Mouse (Mus musculus): ENCODE data around the gene Nhsl1. TPM values are rescaled to one million over a fixed set of nuclear protein-coding genes. Genes with fewer than 3 reads are reported as not detected.

Gene Nhsl1
- total and polyA plus RNA-seq, 3 experiments, result not detected

DNA sequence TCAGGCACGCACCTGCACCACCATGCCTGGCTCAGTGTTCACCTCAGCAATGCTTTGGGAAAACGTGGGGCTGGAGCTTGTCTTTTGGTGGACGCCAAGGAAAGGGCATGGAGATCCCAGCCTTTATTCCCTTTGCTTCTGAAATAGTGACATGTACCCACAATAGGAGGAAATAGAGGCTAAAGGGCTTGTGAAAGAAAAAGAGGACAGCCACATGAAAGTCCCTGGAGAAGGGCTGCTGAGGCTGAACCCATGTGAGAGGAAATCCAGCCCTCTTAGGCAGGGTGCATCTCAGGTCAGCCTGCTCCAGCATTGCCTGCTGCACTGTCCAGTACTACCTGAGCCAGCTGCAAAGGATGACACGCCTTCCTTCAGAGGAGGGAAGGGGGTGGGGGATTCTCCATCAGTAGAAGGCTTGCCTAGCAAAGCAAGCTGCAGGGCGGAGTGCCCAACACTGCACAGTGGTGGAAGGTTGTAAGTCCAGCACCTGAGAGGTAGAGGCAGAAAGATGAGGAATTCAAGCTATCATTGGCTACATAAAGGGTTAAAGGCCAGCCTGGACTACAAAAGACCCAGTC lies 9.6 kb downstream of the Nhsl1 start:
- H3K9ac ChIP-seq (ENCODE audit: control insufficient read depth, low read depth, low read length, poor library complexity, severe bottlenecking), result no peak overlapping the region
- DNase-seq (ENCODE audit: low read depth, low spot score), result no peak
- H3K27me3 ChIP-seq (ENCODE audit: control insufficient read depth in 1 of 2, insufficient read depth in 2 of 2, low read length in 2 of 2), result no peaks in the 10 kb centered on the region
- H3K4me3 ChIP-seq (ENCODE audit: control insufficient read depth in 1 of 2, insufficient read depth in 1 of 2, low read depth in 2 of 2, low read length in 2 of 2), result no peak overlapping the region
- H3K4me1 ChIP-seq (ENCODE audit: control insufficient read depth in 1 of 2, insufficient read depth in 2 of 2, low read length in 2 of 2), result no peaks in the 10 kb centered on the region
- no peaks in the 10 kb centered on the region for H3K79me2 ChIP-seq (ENCODE audit: control insufficient read depth, insufficient read depth, low read length, poor library complexity)
- TF ChIP-seq CHD1 (IDR thresholded peaks at IDR 0.05; ENCODE audit: low read depth, low read length) (no peak), E2F4 (IDR thresholded peaks at IDR 0.05; ENCODE audit: borderline replicate concordance, low read depth, low read length) (no peak), USF1 (IDR thresholded peaks at IDR 0.05; ENCODE audit: low read depth, low read length) (no peak), ELF1 (IDR thresholded peaks at IDR 0.05; ENCODE audit: low read depth, low read length) (no peak)
- H3K27ac ChIP-seq (ENCODE audit: control insufficient read depth, low read depth, low read length), result no peak overlapping the region
- H3K36me3 ChIP-seq (ENCODE audit: control insufficient read depth in 1 of 2, insufficient read depth in 2 of 2, low read length in 2 of 2), result no peaks in the 10 kb centered on the region
- no peaks in the 10 kb centered on the region for H3K9me3 ChIP-seq (replicated peaks; ENCODE audit: insufficient read depth, low read length)

DNA sequence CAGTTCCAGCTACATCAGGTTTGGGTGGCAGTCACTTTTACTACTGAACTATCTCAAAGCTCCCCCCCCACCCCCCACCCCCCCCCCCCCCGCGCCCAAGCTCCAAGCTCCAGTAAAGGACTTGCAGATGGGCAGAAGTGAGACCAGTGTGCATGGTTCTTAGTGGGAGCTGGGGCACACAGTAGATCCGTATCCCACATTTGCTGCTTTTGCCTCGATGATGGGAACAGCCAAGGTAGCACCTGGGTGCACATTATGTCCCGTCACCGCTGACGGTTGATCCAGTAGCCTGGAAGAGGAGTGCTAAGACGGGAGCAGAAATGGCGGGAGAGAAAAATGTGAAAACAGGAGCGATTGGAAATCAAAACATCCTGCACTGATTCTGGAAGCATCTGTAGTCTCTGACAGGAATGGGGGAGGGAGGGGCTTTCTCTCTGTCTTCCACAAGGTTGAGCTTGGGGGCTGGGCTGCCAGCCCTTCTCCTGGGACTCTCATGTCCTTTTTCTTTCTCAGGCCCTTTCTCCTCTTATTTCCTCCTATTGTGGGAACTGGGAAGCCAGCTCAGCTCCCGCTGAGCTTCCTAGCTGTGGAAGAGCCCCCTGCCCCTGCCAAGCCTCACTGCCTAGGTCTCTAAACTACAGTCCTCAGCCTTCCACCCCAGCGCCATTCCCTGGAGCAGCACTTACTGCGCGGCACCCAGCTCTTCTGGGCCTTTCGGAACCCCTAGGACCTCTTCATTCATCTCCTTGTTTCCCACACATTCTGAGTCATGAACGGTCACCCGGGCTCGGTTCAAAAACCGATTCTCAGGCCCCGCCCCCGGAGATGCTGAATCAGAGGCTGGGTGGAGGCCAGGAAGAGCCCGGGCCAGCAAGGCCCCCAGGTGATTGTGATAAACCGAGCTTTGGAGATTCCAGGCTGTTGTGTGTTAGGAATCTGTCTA lies 10.6 kb downstream of the Nhsl1 start:
- Histone ChIP-seq H3K79me2 (ENCODE audit: control insufficient read depth, insufficient read depth, low read length, poor library complexity) (no peaks in the 10 kb centered on the region), H3K9me3 (replicated peaks; ENCODE audit: insufficient read depth, low read length) (no peaks in the 10 kb centered on the region), H3K4me1 (ENCODE audit: control insufficient read depth in 1 of 2, insufficient read depth in 2 of 2, low read length in 2 of 2) (no peaks in the 10 kb centered on the region), H3K27ac (ENCODE audit: control insufficient read depth, low read depth, low read length) (no peak overlapping the region), H3K9ac (ENCODE audit: control insufficient read depth, low read depth, low read length, poor library complexity, severe bottlenecking) (no peak overlapping the region), H3K4me3 (ENCODE audit: control insufficient read depth in 1 of 2, insufficient read depth in 1 of 2, low read depth in 2 of 2, low read length in 2 of 2) (no peak overlapping the region), H3K27me3 (ENCODE audit: control insufficient read depth in 1 of 2, insufficient read depth in 2 of 2, low read length in 2 of 2) (no peaks in the 10 kb centered on the region), H3K36me3 (ENCODE audit: control insufficient read depth in 1 of 2, insufficient read depth in 2 of 2, low read length in 2 of 2) (no peaks in the 10 kb centered on the region)
- no peak for DNase-seq (ENCODE audit: low read depth, low spot score)
- no peak for TF ChIP-seq MAZ (IDR thresholded peaks at IDR 0.05; ENCODE audit: low read depth, low read length)

DNA sequence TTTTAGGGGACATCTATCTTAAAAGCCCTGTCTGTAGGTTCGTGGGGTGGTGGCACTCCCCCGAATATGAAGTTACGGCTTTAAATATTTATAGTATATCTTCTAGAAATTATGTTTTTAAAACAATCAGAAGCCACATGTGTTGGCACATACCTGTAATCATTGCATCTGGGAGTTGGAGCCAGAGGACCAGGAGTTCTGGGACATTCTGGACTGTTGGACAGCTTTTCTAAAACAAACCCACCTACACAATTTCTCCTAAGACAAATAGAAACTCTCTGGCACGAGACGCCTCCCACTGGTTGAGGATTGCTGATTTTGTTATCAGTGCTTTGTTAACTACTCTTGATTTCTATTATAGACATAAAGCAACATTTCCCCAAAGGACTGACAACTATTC lies 11.7 kb downstream of the Nhsl1 start:
- H3K36me3 ChIP-seq (ENCODE audit: control insufficient read depth in 1 of 2, insufficient read depth in 2 of 2, low read length in 2 of 2), result no peaks in the 10 kb centered on the region

More for the DNA sequence above, 11.7 kb downstream of the Nhsl1 start:
- Histone ChIP-seq H3K4me3 (ENCODE audit: control insufficient read depth in 1 of 2, insufficient read depth in 1 of 2, low read depth in 2 of 2, low read length in 2 of 2) (no peak overlapping the region), H3K27me3 (ENCODE audit: control insufficient read depth in 1 of 2, insufficient read depth in 2 of 2, low read length in 2 of 2) (no peaks in the 10 kb centered on the region), H3K27ac (ENCODE audit: control insufficient read depth, low read depth, low read length) (no peak overlapping the region), H3K79me2 (ENCODE audit: control insufficient read depth, insufficient read depth, low read length, poor library complexity) (no peaks in the 10 kb centered on the region), H3K9ac (ENCODE audit: control insufficient read depth, low read depth, low read length, poor library complexity, severe bottlenecking) (no peak overlapping the region), H3K4me1 (ENCODE audit: control insufficient read depth in 1 of 2, insufficient read depth in 2 of 2, low read length in 2 of 2) (no peaks in the 10 kb centered on the region), H3K9me3 (replicated peaks; ENCODE audit: insufficient read depth, low read length) (no peaks in the 10 kb centered on the region)
- DNase-seq (ENCODE audit: low read depth, low spot score), result no peak
- no peak for TF ChIP-seq ZC3H11A (IDR thresholded peaks at IDR 0.05; ENCODE audit: low read depth, low read length)
- no peak for TF ChIP-seq MXI1 (IDR thresholded peaks at IDR 0.05; ENCODE audit: low read depth, low read length)
- no peak for TF ChIP-seq POLR2A (IDR thresholded peaks at IDR 0.05; ENCODE audit: control insufficient read depth in 1 of 2, insufficient read depth in 1 of 2, low read depth in 1 of 2, low read length in 2 of 2, poor library complexity in 1 of 2)
- TF ChIP-seq POLR2AphosphoS5 (IDR thresholded peaks at IDR 0.05; ENCODE audit: borderline replicate concordance, low read depth, low read length), result no peak
- TF ChIP-seq JUND (IDR thresholded peaks at IDR 0.05; ENCODE audit: low read depth, low read length), result no peak
- TF ChIP-seq MYB (IDR thresholded peaks at IDR 0.05; ENCODE audit: low read depth, low read length), result no peak
- TF ChIP-seq ZKSCAN1 (IDR thresholded peaks at IDR 0.05; ENCODE audit: low read depth, low read length), result no peak
- no peak for TF ChIP-seq MYC (IDR thresholded peaks at IDR 0.05; ENCODE audit: low read depth, low read length)
- no peak for TF ChIP-seq HCFC1 (IDR thresholded peaks at IDR 0.05; ENCODE audit: low read depth, low read length)
- TF ChIP-seq NELFE (IDR thresholded peaks at IDR 0.05; ENCODE audit: low read depth, low read length), result no peak
- TF ChIP-seq POLR2AphosphoS2 (IDR thresholded peaks at IDR 0.05; ENCODE audit: low read length), result no peak
- TF ChIP-seq TCF12 (IDR thresholded peaks at IDR 0.05; ENCODE audit: low read depth, low read length), result no peak
- no peak for TF ChIP-seq USF1 (IDR thresholded peaks at IDR 0.05; ENCODE audit: low read depth, low read length)
- no peak for TF ChIP-seq SMC3 (IDR thresholded peaks at IDR 0.05; ENCODE audit: low read depth, low read length)
- no peak for TF ChIP-seq RCOR1 (IDR thresholded peaks at IDR 0.05; ENCODE audit: low read depth, low read length)
- TF ChIP-seq NRF1 (IDR thresholded peaks at IDR 0.05; ENCODE audit: insufficient read depth, low read depth, low read length, poor library complexity, severe bottlenecking), result no peak
- TF ChIP-seq E2F4 (IDR thresholded peaks at IDR 0.05; ENCODE audit: borderline replicate concordance, low read depth, low read length), result no peak
- no peak for TF ChIP-seq BHLHE40 (IDR thresholded peaks at IDR 0.05; ENCODE audit: borderline replicate concordance, low read depth, low read length)
- TF ChIP-seq ZNF384 (IDR thresholded peaks at IDR 0.05; ENCODE audit: low read depth, low read length), result no peak
- no peak for TF ChIP-seq ELF1 (IDR thresholded peaks at IDR 0.05; ENCODE audit: low read depth, low read length)

Data from MEL (cell line).